Mouse (Mus musculus) embryonic fibroblast, embryonic 13.5 days (primary cell): Measurements from ENCODE around the gene Tnfaip8l3.

ENCODE experiments used
- CTCF ChIP-seq: IDR thresholded peaks from 2 replicates; pipeline ENCODE4 v1.5.1; 2011; ENCODE audit warnings: mild to moderate bottlenecking, control low read depth, low read length, moderate library complexity, borderline replicate concordance; ENCODE audit not compliant: insufficient read depth
- POLR2A ChIP-seq: IDR thresholded peaks from 2 replicates; pipeline ENCODE4 v1.6.1; 2011; ENCODE audit warnings: low read depth, mild to moderate bottlenecking, control low read depth, low read length, moderate library complexity

- TF ChIP-seq CTCF (no peak), POLR2A (no peak)
Measured at GRCm38 (mm10) chr9:53974328-53975121, 93.7 kb downstream of the Tnfaip8l3 start.
